Mouse (Mus musculus) neural tube, embryonic 13.5 days (tissue): ENCODE results near the gene Gm20388. TPM values are rescaled to one million over a fixed set of nuclear protein-coding genes. Genes with fewer than 3 reads are reported as not detected.
"Not testable (repeated sequence)": the region's sequence is repeated elsewhere in the genome, so short reads cannot be mapped to it uniquely, and the experiment has no call there.

Experiments
- ATAC-seq: fragments of 200-750 bp; cut with Nextera tagmentation; 2 replicates; pipeline ENCODE4 v1.8.0; 2017; ENCODE audit warnings: low read depth, mild to moderate bottlenecking, moderate TSS enrichment, moderate library complexity
- H3K27ac ChIP-seq: fragments of 300-500 bp; sonication (generic); replicated peaks from 2 replicates; pipeline ENCODE4 v1.5.1; 2015; ENCODE audit warnings: moderate library complexity, mild to moderate bottlenecking, inconsistent platforms
- H3K27me3 ChIP-seq: fragments of 300-500 bp; sonication (generic); 2 replicates; pipeline ENCODE4 v1.6.1; 2015; ENCODE audit warnings: mild to moderate bottlenecking, inconsistent platforms
- H3K36me3 ChIP-seq: fragments of 300-500 bp; sonication (generic); 2 replicates; pipeline ENCODE4 v1.6.1; 2015; ENCODE audit warnings: mild to moderate bottlenecking, inconsistent platforms
- H3K4me1 ChIP-seq: fragments of 300-500 bp; sonication (generic); replicated peaks from 2 replicates; pipeline ENCODE4 v1.6.1; 2015; ENCODE audit warnings: inconsistent platforms
- H3K4me2 ChIP-seq: fragments of 300-500 bp; sonication (generic); 2 replicates; pipeline ENCODE4 v1.6.1; 2015; ENCODE audit warnings: inconsistent platforms, mild to moderate bottlenecking, moderate library complexity
- H3K4me3 ChIP-seq: fragments of 300-500 bp; sonication (generic); 2 replicates; pipeline ENCODE4 v1.5.1; 2015; ENCODE audit warnings: mild to moderate bottlenecking, inconsistent platforms
- H3K9ac ChIP-seq: fragments of 300-500 bp; sonication (generic); 2 replicates; pipeline ENCODE4 v1.6.1; 2015; ENCODE audit warnings: moderate library complexity, mild to moderate bottlenecking, inconsistent platforms
- H3K9me3 ChIP-seq: fragments of 300-500 bp; sonication (generic); 2 replicates; pipeline ENCODE4 v1.6.1; 2016; ENCODE audit warnings: inconsistent platforms
- WGBS: fragments of 180-500 bp; shearing (Covaris S2); methylation state at CpG from one replicate; pipeline ENCODE4 v1.1.7; 2015; 5-methylcytosine and 5-hydroxymethylcytosine counted together
- polyA plus RNA-seq: library from polyadenylated mRNA; unstranded; fragments of >200 nt; fragmentation: Nextera tagmentation; extraction: Ambion mirVana; gene quantifications from 2 replicates; pipeline ENCODE4 v1.2.1, GENCODE M21; 2015

The Gm20388 gene
- polyA plus RNA-seq, 1 experiment from 2014 or later: 0.27 TPM

DNA sequence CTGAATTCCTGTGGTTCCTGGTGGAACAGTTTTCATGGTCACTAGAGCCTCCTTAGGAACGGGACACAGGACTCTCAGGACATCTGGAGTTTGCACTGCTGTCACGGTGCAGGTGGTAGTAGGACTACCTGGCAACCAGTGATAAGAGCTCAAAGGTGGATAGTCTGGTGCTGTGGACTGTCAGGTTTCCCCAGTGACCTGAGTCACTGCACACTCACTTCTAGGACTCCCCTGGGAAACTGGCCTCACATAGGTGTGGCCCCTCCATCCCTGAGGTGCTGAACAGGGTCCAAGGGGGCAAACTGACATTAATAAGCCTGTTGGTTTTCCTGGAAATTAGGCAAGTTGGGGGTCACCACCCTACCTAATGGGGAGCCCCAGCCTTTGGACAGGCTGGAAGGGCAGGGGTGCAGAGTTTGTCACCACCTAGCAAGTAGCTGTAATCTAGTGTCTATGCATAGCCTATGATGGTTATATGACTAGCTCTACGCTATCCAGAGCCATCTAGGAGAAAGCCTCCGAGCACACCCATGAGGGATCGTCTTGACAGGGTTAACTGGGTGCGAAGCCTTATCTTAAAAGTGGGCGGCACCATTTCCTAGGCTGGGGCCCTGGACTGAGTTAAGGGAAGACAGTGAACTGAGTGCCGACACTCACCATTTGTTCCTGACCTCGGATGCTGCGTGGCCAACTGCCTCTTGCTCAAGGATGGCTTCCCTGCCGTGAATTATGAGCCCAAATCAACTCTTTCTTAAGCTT is 769.2 kb downstream of the Gm20388 start:
- no peaks in the 10 kb centered on the region for H3K9me3 ChIP-seq
- no peak overlapping the region for H3K4me2 ChIP-seq
- no peak for ATAC-seq
- H3K9ac ChIP-seq: no peak overlapping the region
- 0 out of 2 replicates have a peak, but pooled peaks cover 4% of the 10 kb centered on the region for H3K4me1 ChIP-seq
- H3K27ac ChIP-seq: no peak overlapping the region
- H3K36me3 ChIP-seq: no peaks in the 10 kb centered on the region; the same call in 1 of the 2 replicates
- H3K4me3 ChIP-seq: no peak overlapping the region
- H3K27me3 ChIP-seq: no peaks in the 10 kb centered on the region
- WGBS: 72% methylated on average over 11 of the region's 11 CpGs

DNA sequence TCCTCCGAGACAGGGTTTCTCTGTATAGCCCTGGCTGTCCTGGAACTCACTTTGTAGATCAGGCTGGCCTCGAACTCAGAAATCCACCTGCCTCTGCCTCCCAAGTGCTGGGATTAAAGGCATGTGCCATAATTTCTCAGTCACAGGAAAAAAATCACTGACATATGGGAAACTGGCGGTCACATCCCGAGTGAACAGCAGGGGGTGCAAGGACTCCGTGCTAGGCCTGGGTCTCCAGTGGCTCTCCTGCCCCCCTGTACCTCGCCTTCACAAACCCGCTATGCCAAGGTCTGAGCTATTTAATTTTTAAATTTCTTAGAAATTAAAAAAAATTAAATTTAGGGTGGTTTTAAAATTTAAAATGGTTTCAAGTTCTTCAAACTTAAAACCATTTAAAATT is 769.8 kb downstream of the Gm20388 start:
- H3K9ac ChIP-seq, H3K27ac ChIP-seq, H3K36me3 ChIP-seq, H3K9me3 ChIP-seq, H3K4me1 ChIP-seq, H3K4me2 ChIP-seq, H3K27me3 ChIP-seq, H3K4me3 ChIP-seq, ATAC-seq: not testable (repeated sequence)
- WGBS: 62% methylated on average over 7 of the region's 7 CpGs

DNA sequence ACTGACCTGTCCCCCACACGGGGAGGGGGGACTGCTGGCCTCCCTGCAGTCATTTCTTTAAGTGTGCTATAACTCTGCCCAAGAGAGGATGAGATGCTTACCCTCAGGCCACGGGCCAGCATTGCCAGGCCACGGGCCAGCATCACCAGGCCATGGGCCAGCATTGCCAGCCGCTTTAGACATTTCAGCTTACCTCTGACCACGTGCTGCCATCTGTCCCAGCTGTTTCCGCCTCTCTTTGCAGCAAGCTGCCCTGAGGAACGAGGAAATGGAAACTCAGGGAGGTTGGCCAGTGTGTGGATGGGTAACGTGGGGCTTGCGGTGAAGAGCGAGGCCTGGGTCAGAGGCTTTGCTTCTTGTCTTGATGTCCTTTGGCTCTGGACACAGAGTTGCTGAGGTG is 770.5 kb downstream of the Gm20388 start:
- no peak overlapping the region for H3K27ac ChIP-seq
- ATAC-seq: no peak
- no peak overlapping the region for H3K9ac ChIP-seq
- no peaks in the 10 kb centered on the region for H3K27me3 ChIP-seq
- 0 out of 2 replicates have a peak, but pooled peaks cover 4% of the 10 kb centered on the region for H3K4me1 ChIP-seq
- no peaks in the 10 kb centered on the region; the same call in 1 of the 2 replicates for H3K36me3 ChIP-seq
- 85% methylated on average over 10 of the region's 10 CpGs for WGBS
- no peak overlapping the region for H3K4me2 ChIP-seq
- H3K4me3 ChIP-seq: no peak overlapping the region
- no peaks in the 10 kb centered on the region for H3K9me3 ChIP-seq

DNA sequence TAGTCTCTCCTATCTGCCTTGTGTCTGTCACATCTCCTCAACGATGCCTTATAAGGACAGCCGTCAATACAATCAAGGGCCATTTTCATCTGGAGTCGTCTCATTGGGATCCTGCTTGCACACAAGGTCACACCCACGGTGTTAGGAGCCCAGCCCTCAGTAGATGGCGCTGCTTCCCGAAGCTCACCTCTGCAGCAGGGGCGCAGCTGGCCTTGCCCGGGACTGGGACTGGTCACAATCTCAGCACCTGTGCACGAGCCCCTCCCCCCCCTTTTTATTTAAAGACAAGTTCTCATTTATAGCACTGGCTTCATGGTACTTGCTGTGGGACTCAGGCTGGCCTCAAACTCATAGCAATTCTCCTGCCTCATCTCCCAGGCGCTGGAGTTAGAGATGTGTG is 773.0 kb downstream of the Gm20388 start:
- Histone ChIP-seq H3K9ac (no peak overlapping the region), H3K4me3 (no peak overlapping the region), H3K27me3 (no peaks in the 10 kb centered on the region), H3K36me3 (no peaks in the 10 kb centered on the region), H3K27ac (no peak overlapping the region), H3K4me2 (no peak overlapping the region), H3K4me1 (0 out of 2 replicates have a peak, but pooled peaks cover 4% of the 10 kb centered on the region), H3K9me3 (no peaks in the 10 kb centered on the region)
- WGBS: 17% methylated on average over 10 of the region's 10 CpGs
- ATAC-seq: no peak

DNA sequence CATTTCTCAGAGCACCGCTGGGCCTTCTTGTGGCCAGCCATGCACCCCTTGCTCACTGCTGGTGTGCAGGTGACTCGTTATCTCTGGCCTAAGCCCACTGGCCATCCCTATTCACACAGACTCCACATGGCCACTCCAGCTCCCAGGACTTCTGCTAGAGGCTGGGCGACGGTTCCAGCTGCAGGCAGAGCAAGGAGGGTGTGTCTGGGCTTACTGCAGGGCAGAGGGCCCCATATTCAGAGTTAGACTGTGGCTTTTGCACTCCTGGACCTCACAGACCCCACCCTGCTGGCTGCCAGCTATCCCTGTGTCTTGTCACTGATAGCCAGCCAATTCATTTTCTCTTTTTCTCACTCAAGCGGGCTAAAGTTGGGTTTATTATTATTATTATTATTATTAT is 773.4 kb downstream of the Gm20388 start:
- no peaks in the 10 kb centered on the region for H3K9me3 ChIP-seq
- H3K9ac ChIP-seq: no peak overlapping the region
- H3K4me1 ChIP-seq: 0 out of 2 replicates have a peak, but pooled peaks cover 4% of the 10 kb centered on the region
- H3K27ac ChIP-seq: no peak overlapping the region
- no peak overlapping the region for H3K4me2 ChIP-seq
- no peak for ATAC-seq
- H3K4me3 ChIP-seq: no peak overlapping the region
- WGBS: 64% methylated on average over 5 of the region's 5 CpGs
- H3K27me3 ChIP-seq: no peaks in the 10 kb centered on the region
- H3K36me3 ChIP-seq: no peaks in the 10 kb centered on the region

DNA sequence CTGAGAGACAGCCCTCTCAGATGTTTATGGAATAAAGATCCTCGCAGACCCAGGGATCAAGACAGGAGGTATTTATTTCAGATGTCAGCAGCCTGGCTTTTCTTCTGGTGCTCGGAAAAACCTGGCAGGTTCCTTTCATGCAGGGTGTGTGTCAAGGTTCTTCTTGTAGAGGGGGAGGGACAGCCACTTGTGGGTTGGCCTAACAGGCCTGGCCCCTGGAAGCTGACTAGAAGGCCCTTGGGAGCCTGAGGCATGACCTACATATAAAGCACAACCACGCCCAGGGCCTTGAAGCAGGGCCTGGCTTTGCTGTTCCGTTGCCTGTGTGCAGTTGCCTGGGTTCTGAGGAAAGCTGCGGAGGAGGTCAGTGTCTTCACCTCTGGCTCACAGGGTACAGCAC is 774.5 kb downstream of the Gm20388 start:
- H3K27me3 ChIP-seq: no peaks in the 10 kb centered on the region
- H3K9me3 ChIP-seq: no peaks in the 10 kb centered on the region

DNA sequence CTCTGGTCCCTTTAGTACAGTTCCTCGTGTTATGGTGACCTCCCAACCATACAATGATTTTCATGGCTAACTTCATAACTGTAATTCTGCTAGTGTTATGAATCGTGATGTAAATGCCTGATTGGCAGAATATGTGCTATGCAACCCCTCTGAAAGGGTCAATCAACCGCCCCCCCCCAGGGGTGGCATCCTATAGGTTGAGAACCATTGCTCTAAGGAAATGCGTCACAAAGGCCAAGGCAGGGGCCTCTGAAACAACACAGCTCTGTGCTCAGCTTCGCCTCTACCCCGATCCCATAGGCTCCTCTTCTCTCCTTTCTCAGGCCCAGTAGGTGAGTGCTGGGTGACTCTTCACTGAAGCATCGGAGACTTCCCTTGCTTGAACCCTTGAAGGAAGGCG is 775.0 kb downstream of the Gm20388 start:
- 0 out of 2 replicates have a peak, but pooled peaks cover 4% of the 10 kb centered on the region for H3K4me1 ChIP-seq
- H3K27me3 ChIP-seq: no peaks in the 10 kb centered on the region
- H3K4me2 ChIP-seq: no peak overlapping the region
- WGBS: 75% methylated on average over 8 of the region's 8 CpGs
- ATAC-seq: no peak
- H3K27ac ChIP-seq: no peak overlapping the region
- no peaks in the 10 kb centered on the region for H3K9me3 ChIP-seq
- H3K9ac ChIP-seq: no peak overlapping the region
- H3K36me3 ChIP-seq: no peaks in the 10 kb centered on the region
- H3K4me3 ChIP-seq: no peak overlapping the region

More for the DNA sequence above, 774.5 kb downstream of the Gm20388 start:
- no peak overlapping the region for H3K9ac ChIP-seq
- no peak overlapping the region for H3K4me3 ChIP-seq
- 0 out of 2 replicates have a peak, but pooled peaks cover 4% of the 10 kb centered on the region for H3K4me1 ChIP-seq
- H3K4me2 ChIP-seq: no peak overlapping the region
- H3K27ac ChIP-seq: no peak overlapping the region
- H3K36me3 ChIP-seq: no peaks in the 10 kb centered on the region
- 81% methylated on average over 5 of the region's 5 CpGs for WGBS
- ATAC-seq: no peak

DNA sequence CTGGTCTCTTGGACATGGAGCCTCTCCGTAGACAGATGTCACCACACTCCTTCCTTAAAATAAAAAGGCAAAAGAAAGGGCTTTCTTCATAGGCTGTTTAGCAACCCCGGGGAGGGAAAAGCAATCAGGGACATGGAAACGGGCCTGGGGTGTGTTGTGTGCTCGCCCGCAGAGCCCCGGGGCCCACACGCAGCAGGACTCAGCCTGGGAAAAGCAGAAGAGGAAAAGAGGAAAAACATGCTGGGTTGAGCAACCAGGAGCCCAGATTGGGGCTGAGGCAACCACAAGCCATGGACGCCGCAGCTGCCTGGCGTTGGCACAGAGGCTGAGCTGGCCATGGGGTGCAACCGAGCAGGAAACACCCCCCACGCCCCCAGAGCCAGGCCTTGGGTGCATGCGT is 775.4 kb downstream of the Gm20388 start:
- H3K36me3 ChIP-seq: no peaks in the 10 kb centered on the region
- H3K9me3 ChIP-seq: no peaks in the 10 kb centered on the region
- no peak overlapping the region for H3K27ac ChIP-seq
- H3K27me3 ChIP-seq: no peaks in the 10 kb centered on the region
- ATAC-seq: no peak
- no peak overlapping the region for H3K4me3 ChIP-seq
- no peak overlapping the region for H3K4me2 ChIP-seq
- 85% methylated on average over 13 of the region's 13 CpGs for WGBS
- 0 out of 2 replicates have a peak, but pooled peaks cover 4% of the 10 kb centered on the region for H3K4me1 ChIP-seq
- H3K9ac ChIP-seq: no peak overlapping the region

DNA sequence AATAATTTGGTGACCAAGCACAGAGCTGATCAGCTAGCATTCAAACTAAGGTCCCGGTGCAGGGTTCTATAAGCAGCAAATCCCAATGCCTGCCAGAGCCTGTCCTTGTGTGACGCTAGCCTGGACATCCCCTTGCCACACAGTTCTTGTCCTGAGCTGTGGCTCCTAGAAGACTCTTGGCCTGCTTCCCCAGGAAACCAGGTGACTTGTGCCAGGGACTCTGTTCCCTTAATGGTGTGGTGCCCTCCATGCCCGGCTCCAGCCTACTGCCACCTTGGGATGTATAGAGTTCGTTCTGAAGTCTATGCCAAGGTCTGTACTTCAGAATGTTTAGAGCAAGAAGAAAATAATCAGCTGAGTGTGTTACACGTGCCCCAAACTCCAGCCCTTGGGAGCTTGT is 775.9 kb downstream of the Gm20388 start:
- H3K9me3 ChIP-seq: no peaks in the 10 kb centered on the region
- H3K27me3 ChIP-seq: no peaks in the 10 kb centered on the region
- ATAC-seq: no peak
- no peak overlapping the region for H3K4me2 ChIP-seq
- no peak overlapping the region for H3K27ac ChIP-seq
- 0 out of 2 replicates have a peak, but pooled peaks cover 4% of the 10 kb centered on the region for H3K4me1 ChIP-seq
- H3K36me3 ChIP-seq: no peaks in the 10 kb centered on the region
- WGBS: 90% methylated on average over 5 of the region's 5 CpGs
- no peak overlapping the region for H3K9ac ChIP-seq
- no peak overlapping the region for H3K4me3 ChIP-seq

DNA sequence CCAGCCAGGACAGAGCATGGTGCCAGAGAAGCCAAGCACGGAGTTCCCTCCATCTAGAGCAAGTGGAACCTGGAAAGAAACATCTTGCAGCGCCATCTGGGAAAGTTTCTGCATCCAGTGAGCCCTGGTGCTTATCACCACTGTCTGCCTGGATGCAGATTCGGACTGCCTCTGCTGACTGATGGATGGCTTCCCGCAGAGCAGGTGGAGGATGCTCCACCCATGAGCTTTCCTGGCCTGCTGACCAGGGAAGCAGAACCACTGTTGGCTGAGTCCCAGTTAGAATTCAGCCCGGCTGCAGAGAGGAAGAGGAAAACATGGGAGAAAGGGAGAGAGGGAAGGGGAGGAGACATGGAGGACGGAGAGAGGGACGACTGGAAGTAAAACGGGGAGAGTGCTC is 777.1 kb downstream of the Gm20388 start:
- Histone ChIP-seq H3K4me1 (0 out of 2 replicates have a peak, but pooled peaks cover 4% of the 10 kb centered on the region), H3K4me2 (no peak overlapping the region), H3K27me3 (no peaks in the 10 kb centered on the region), H3K9me3 (no peaks in the 10 kb centered on the region), H3K27ac (no peak overlapping the region), H3K36me3 (no peaks in the 10 kb centered on the region), H3K9ac (no peak overlapping the region), H3K4me3 (no peak overlapping the region)
- 76% methylated on average over 8 of the region's 8 CpGs for WGBS
- ATAC-seq: no peak

DNA sequence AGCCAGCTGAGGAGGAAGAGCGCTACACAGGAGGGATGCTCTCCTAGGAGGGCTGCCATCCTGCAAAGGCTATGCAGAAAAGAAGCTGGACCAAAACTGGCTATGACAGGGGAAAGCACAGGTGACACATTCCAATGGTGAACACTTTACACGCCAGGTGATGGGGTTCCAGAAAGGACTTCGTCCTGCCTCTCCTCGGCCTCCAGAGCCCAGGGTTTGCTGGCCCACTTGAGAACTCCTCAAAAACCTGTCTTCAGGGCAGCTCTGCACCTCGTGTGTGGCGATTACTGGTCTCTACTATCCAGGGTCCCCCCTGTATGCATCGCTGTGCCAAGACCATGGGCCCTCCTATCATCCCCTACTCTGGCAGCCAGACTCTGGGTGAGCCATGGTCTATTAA is 777.9 kb downstream of the Gm20388 start:
- Histone ChIP-seq H3K27ac (no peak overlapping the region), H3K36me3 (no peaks in the 10 kb centered on the region), H3K9me3 (no peaks in the 10 kb centered on the region), H3K4me1 (0 out of 2 replicates have a peak, but pooled peaks cover 2% of the 10 kb centered on the region), H3K27me3 (no peaks in the 10 kb centered on the region), H3K4me2 (no peak overlapping the region), H3K9ac (no peak overlapping the region), H3K4me3 (no peak overlapping the region)
- no peak for ATAC-seq
- WGBS: 91% methylated on average over 7 of the region's 7 CpGs

DNA sequence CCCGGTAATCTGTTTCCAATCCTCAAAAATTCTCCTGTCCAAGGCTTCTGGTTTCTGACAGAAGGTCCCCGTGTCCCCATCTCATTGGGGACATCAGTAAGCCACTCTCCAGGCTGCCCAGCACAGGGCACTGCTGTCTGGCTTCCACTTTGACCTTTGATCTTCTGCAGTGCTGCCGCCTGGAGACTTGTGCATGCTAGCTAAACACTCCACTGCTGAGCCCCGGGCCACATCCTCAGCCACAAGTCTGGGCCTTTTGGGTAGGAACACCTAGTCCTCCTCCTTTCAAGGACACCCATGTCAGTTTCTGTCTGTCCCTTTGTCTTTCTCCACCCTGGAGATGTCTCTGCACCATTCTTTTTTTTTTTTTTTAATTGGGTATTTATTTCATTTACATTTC is 782.3 kb downstream of the Gm20388 start:
- Histone ChIP-seq H3K36me3 (no peaks in the 10 kb centered on the region), H3K9me3 (no peaks in the 10 kb centered on the region), H3K27ac (no peak overlapping the region), H3K4me1 (peaks cover 15% of the 10 kb centered on the region; the same call in 1 of the 2 replicates), H3K9ac (no peak overlapping the region), H3K4me2 (no peak overlapping the region), H3K27me3 (no peaks in the 10 kb centered on the region), H3K4me3 (no peak overlapping the region)
- WGBS: 73% methylated on average over 4 of the region's 4 CpGs
- no peak for ATAC-seq
